Mouse (Mus musculus) testis, adult 2 months (tissue): Measurements from ENCODE around the gene Ltbp1. TPM values are rescaled to one million over a fixed set of nuclear protein-coding genes. Genes with fewer than 3 reads are reported as not detected.

Experiments used
- H3K27ac ChIP-seq: fragments of 200-500 bp; 2 replicates; pipeline ENCODE4 v1.5.1; 2012; ENCODE audit warnings: low read depth, low read length; ENCODE audit not compliant: control insufficient read depth, insufficient read depth
- H3K27me3 ChIP-seq: fragments of 200-500 bp; 2 replicates; pipeline ENCODE4 v1.6.1; 2012; ENCODE audit warnings: mild to moderate bottlenecking, low read length, moderate library complexity; ENCODE audit not compliant: control insufficient read depth, insufficient read depth
- H3K36me3 ChIP-seq: fragments of 200-500 bp; 2 replicates; pipeline ENCODE4 v1.6.1; 2012; ENCODE audit warnings: mild to moderate bottlenecking, low read length; ENCODE audit not compliant: control insufficient read depth, insufficient read depth
- H3K4me1 ChIP-seq: fragments of 200-500 bp; 2 replicates; pipeline ENCODE4 v1.6.1; 2012; ENCODE audit warnings: low read length; ENCODE audit not compliant: control insufficient read depth, insufficient read depth
- H3K4me3 ChIP-seq: fragments of 200-500 bp; 2 replicates; pipeline ENCODE4 v1.5.1; 2012; ENCODE audit warnings: low read depth, mild to moderate bottlenecking, low read length, moderate library complexity, mixed read lengths; ENCODE audit not compliant: control insufficient read depth
- CTCF ChIP-seq: fragments of 200-500 bp; IDR thresholded peaks from 2 replicates; pipeline ENCODE4 v1.5.1; 2012; ENCODE audit warnings: low read depth, mild to moderate bottlenecking, inconsistent platforms, low read length, moderate library complexity; ENCODE audit not compliant: control insufficient read depth, insufficient read depth, insufficient replicate concordance
- POLR2A ChIP-seq: fragments of 200-500 bp; IDR thresholded peaks from 2 replicates; pipeline ENCODE4 v1.6.1; 2012; ENCODE audit warnings: low read depth, mild to moderate bottlenecking, inconsistent platforms, low read length, moderate library complexity; ENCODE audit not compliant: control insufficient read depth
- polyA plus RNA-seq: library from polyadenylated mRNA; depleted of rRNA; stranded (reverse); fragments of >200 nt; gene quantifications from 2 replicates; pipeline ENCODE4 v1.2.3, GENCODE M21; 2012

Ltbp1 gene
- polyA plus RNA-seq, 1 experiment = 2.9 TPM

DNA sequence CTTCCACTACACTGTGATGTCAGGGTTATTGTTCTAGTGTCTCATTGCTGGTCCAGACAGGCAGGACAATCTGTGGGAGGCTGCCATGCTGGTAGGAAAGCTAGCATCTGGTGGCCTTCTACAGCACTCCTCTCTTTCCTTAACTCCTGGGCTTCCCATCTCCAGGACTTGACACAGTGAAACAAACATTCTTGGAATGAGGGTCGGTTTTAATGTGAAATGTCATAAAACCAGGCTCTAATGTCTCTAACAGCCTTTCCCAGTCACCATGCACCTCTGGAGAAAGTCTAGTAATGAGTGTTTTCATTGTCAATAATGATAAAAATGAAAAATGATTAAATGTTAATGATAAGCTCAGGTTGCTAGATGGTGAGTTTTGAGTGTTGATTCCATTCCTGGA lies 237.9 kb downstream of the Ltbp1 start:
- H3K27me3 ChIP-seq = no peaks in the 10 kb centered on the region
- H3K27ac ChIP-seq = no peak overlapping the region; the same call in 1 of the 2 replicates
- no peaks in the 10 kb centered on the region for H3K4me1 ChIP-seq
- no peaks in the 10 kb centered on the region for H3K36me3 ChIP-seq
- no peak overlapping the region for H3K4me3 ChIP-seq
- no peak for TF ChIP-seq CTCF
- TF ChIP-seq POLR2A = no peak

DNA sequence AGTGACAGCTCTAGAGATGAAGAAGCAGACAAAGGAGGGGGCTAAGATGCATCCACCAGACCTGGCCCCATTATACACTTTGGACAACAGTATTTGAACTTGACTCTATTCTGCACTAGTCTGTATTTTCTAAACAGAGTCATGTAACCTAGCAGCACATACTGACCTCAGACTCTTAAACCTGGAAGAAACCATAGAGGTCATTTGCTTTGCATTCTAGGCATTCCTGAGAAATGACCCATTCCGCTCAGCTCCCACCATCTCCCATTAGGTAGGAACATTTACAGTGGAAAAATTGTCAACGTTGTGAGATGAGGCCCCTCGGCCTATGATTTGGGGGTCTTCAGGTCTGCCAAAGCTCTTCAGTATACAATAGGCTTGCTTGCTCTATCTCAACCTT lies 238.8 kb downstream of the Ltbp1 start:
- Histone ChIP-seq H3K27ac (no peak overlapping the region), H3K36me3 (no peaks in the 10 kb centered on the region), H3K4me1 (no peaks in the 10 kb centered on the region), H3K27me3 (no peaks in the 10 kb centered on the region), H3K4me3 (no peak overlapping the region)
- TF ChIP-seq CTCF = no peak

DNA sequence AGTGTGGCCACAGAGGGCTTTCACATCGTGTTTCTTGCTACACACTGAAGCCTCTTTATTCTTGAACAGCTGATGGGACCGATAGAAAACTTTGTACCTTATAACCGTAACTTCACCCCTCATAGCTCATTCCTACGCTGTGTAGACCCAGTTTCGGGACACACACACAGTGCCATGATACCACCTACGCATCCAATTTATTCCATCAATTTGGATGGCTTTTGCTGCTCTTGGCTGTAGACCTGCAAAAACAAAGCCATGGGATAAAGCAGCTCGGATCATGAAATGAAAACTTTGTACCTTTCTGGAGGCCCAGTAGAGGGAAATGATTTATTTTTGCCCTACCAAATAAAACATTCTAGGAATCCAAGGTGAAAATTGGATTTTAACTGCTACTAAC lies 239.7 kb downstream of the Ltbp1 start:
- no peaks in the 10 kb centered on the region for H3K27me3 ChIP-seq
- no peak overlapping the region for H3K4me3 ChIP-seq
- no peaks in the 10 kb centered on the region for H3K4me1 ChIP-seq
- H3K27ac ChIP-seq = no peak overlapping the region
- no peak for TF ChIP-seq CTCF
- no peak for TF ChIP-seq POLR2A
- no peaks in the 10 kb centered on the region for H3K36me3 ChIP-seq

DNA sequence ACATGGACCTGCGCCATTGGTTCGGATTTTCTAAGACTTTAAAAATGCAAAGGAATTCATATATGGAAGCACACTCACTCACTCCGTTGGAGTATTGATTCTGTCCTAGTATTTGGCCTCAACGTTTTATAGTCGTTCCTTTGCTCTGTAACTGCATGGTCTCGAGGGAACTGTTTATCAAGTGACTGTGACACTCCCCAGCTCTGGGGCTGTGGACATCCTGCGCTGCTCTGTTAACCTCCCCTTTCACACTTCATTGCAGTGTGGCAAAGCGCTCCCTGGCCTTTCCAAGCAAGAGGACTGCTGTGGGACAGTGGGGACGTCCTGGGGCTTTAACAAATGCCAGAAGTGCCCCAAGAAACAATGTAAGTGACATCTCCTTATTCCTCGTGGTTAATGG lies 243.3 kb downstream of the Ltbp1 start:
- no peaks in the 10 kb centered on the region for H3K27me3 ChIP-seq
- no peaks in the 10 kb centered on the region for H3K4me1 ChIP-seq
- no peak overlapping the region for H3K27ac ChIP-seq
- TF ChIP-seq POLR2A = no peak
- TF ChIP-seq CTCF = no peak
- no peaks in the 10 kb centered on the region for H3K36me3 ChIP-seq
- H3K4me3 ChIP-seq = no peak overlapping the region

DNA sequence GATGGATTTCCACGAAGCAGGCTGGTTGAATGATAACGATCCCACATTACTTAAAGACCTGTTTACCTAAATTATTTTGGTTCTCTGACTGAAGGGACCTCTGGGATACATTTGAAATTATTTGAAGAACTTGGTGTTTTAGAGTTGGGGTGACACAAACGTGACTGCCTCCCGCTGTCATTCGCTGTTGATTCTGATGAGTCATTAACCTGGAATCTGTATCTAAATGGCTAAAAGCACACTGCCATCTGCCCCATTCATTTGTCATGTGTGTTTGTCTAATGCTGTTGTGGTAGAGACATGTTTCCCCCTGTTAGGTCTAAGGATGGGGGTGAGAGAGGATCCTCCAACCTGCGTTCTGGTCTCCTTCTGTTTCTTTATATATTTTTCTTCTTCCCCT lies 245.2 kb downstream of the Ltbp1 start:
- Histone ChIP-seq H3K27me3 (no peaks in the 10 kb centered on the region), H3K36me3 (no peaks in the 10 kb centered on the region), H3K4me3 (no peak overlapping the region), H3K27ac (no peak overlapping the region), H3K4me1 (no peaks in the 10 kb centered on the region)
- no peak for TF ChIP-seq POLR2A
- no peak for TF ChIP-seq CTCF

DNA sequence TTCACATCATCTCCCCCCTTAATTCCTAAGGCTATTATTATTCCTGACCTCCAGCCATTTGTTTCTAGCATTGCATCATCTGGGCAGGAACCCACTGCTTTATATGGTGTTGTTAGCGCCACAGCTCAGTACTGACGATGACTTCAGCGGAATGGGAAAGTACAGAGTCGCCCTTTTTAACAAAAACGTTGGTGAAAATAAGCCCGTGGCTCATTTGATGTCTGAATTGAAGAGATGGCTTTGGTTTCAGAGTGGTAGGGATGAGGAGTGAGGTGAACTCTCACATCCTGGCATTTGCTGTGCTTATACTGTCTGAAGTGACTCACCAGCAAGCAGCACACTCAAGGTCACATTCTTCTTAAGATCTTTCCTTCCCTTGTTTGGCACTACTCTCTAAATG lies 245.7 kb downstream of the Ltbp1 start:
- no peaks in the 10 kb centered on the region for H3K4me1 ChIP-seq
- H3K36me3 ChIP-seq = no peaks in the 10 kb centered on the region
- H3K27me3 ChIP-seq = no peaks in the 10 kb centered on the region
- H3K4me3 ChIP-seq = no peak overlapping the region
- no peak overlapping the region for H3K27ac ChIP-seq
- TF ChIP-seq CTCF (no peak), POLR2A (no peak)

DNA sequence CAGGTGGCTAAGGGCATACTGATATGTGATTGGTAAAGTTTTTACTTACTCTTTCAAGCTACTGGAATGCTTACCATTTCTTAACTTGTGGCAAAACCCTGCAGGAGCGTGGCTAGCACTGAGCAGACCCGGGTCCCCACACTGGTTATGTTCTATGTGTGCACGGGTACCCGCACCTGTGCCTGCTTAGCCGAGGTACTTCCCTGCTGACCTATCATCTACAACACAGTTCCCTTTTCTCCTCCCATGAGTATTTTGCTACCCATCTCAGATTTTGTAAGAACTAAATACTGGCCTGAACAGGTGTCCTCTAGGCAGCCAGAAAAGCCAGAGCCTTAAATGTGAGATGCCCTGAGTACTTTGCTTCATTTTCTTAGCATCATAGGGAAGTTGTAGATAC lies 247.2 kb downstream of the Ltbp1 start:
- H3K4me1 ChIP-seq = no peaks in the 10 kb centered on the region
- no peaks in the 10 kb centered on the region for H3K27me3 ChIP-seq
- H3K36me3 ChIP-seq = no peaks in the 10 kb centered on the region
- no peak overlapping the region for H3K27ac ChIP-seq
- no peak overlapping the region for H3K4me3 ChIP-seq
- TF ChIP-seq CTCF (no peak), POLR2A (no peak)

DNA sequence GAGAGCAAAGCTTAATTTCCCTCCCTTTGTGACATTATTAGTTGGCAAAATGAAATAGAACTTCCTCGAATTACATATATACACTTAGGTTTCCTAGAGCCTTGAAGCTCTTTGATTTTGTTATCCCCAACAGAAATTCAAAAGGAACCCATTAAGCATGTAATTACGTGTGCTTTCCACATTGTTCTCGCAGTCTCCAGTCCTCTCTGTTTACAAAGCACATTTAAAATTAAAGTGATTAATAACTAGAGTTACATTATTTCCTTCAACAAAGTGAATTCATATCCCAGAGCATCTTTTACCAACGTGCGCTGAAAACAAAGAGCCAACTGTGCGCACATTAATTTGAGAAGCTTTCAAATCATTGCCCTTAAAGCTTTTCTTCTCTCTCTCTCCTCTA lies 249.5 kb downstream of the Ltbp1 start:
- no peak for TF ChIP-seq POLR2A
- no peak for TF ChIP-seq CTCF
- Histone ChIP-seq H3K4me3 (no peak overlapping the region), H3K27me3 (no peaks in the 10 kb centered on the region), H3K36me3 (no peaks in the 10 kb centered on the region), H3K27ac (no peak overlapping the region), H3K4me1 (no peaks in the 10 kb centered on the region)

DNA sequence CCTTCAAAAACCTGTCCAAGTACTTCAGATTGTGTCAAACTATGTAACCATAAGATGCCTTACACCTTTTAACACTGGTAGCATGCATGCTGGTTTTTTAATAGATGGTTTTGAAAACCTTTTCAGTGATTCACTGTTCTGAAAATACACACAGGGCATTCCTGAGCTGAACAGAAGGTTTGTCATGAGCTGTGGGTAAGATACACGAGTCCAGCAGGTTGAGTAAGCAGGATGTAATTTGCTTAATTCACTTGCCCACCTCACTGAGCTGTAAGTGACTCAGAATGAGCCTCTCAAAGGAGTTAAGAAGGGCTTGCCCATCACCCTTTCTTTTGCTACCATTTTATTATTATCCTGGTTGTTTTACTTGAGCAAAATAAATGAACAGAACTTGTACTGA lies 250.6 kb downstream of the Ltbp1 start:
- Histone ChIP-seq H3K36me3 (no peaks in the 10 kb centered on the region), H3K4me1 (no peaks in the 10 kb centered on the region), H3K4me3 (no peak overlapping the region), H3K27me3 (no peaks in the 10 kb centered on the region), H3K27ac (no peak overlapping the region)
- no peak for TF ChIP-seq CTCF
- no peak for TF ChIP-seq POLR2A
